Mouse (Mus musculus): ENCODE measurements around the gene Rab2b.
"Not testable (repeated sequence)": the region's sequence is repeated elsewhere in the genome, so short reads cannot be mapped to it uniquely, and the experiment has no call there.

The Rab2b gene

GRCm38 (mm10) chr14:52278932-52279746 lies at the start of gene Rab2b, which contains the start of gene Tox4:
Rab2b (minus strand) TSS chr14:52279545.
Tox4 (plus strand) TSS chr14:52279146.
- DNase-seq (ENCODE audit: low spot score) = peak; percentile 98

DNA sequence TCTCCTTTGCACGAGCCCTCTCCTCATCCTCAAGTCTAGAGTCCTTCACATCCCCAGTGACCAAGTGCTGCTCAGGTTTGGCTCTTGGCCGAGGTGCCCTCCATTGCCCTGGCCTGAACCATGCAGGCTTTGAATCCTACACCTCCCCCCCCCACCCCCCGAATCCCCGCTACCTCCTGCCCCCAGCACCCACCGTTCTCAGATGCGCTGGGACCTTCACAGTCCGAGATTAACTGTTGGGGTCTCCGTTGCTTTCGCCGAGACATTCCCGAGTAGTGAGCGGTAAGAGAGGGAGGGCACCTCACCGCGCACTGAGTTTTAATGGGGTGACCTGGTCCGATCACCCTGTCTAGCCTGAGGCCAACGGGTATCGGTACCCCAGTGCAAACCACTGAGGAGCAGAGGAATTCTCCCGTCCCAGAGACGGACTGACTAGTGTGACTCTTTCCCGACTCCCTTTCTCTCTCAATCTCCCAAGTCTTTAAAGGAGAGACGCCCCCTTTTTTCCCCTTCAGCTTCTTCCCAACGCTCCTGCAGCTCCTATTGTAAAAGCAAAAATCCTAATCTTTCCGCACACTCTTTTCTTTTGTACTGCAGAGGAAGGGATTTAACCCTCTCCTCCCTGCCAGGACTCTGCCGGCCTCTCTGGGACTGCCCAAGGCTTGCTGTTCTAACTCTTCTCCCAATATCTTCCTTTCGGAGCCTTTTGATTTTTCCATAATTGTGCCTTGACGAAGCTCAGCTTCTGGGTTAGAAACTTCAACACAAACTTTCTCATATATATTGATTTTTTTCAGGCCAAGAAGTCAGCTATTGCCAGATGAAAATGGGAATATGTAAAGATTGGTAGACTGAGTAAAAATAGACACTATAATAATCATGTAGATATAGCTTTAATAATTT lies 48.8 kb upstream of the Rab2b start, which contains the start of gene Sall2:
Gene Sall2 (minus strand): TSS at position 853 of the 903 bp plus-strand sequence.
- DNase-seq (ENCODE audit: low spot score) = no peak

- no peak for DNase-seq (ENCODE audit: low spot score)
Observed at GRCm38 (mm10) chr14:52327375-52327901, 48.1 kb upstream of the Rab2b start.

DNA sequence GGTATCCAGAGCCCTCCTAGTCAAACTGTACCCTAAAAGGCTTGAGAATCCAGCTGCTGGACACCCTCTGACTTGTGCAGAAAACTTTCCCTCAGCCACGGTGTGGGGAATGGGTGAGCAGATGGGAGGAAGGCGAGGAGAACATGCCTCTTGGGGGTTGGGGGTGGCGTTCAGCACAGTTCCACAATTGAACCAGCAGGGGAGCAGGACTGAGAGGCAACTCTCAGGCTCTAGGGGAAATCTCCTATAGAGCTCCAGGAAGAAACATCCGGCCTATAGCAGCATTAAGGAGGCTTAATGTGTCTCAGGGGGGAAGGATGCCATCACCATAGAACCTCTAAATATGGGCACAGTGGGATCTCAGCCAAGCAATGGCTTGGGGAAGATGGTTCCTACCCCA lies 46.5 kb upstream of the Rab2b start:
- DNase-seq (ENCODE audit: low spot score) = no peak

GRCm38 (mm10) chr14:52319361-52319760 lies 40.0 kb upstream of the Rab2b start:
- no peak for DNase-seq (ENCODE audit: low spot score)

GRCm38 (mm10) chr14:52316441-52317225 lies 37.3 kb upstream of the Rab2b start:
- DNase-seq (ENCODE audit: low spot score) = no peak

GRCm38 (mm10) chr14:52315792-52316440 lies 36.6 kb upstream of the Rab2b start:
- DNase-seq (ENCODE audit: low spot score) = peak; percentile 48

DNA sequence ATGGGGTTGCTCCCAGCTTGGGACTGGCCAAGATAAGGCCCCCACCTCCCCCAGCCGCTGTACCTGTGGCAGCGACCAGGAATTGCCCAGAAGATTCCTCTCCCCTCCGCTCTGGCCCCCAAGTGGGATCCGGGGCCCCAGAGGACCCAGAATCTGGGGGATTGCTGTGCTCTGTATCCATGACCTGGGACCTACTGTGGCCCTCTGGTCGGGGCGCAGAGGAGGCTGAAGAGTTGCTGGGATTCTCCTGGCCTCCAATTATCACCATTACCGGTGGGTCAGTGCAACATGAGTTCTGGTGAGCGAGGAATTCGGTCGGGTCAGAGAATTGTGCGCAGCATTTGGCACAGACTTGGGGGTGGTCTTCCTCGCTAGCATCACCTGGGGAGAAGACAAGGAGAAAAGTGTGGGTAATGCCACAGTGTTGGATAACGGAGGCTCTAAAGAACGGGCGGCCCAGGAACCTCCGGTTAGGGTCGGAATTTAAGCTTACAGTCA lies 36.0 kb upstream of the Rab2b start:
- no peak for DNase-seq (ENCODE audit: low spot score)

DNA sequence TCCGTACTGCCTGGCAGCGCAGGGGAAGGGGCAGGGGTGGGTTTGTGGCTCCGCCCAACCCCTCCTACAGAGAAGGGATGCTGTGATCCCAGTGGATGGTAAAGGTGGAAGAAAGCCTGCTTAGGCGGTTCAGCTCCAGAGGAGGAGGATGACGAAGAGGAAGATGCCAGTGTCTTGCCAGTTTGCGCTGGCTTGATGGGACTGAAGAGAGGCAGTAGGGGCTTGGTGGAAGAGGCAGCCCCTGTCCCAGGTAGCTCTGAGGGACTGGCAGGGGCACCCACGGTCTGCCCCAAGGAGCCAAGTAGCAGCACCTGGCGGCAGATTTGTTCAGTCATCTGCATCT lies 35.4 kb upstream of the Rab2b start:
- DNase-seq (ENCODE audit: low spot score) = no peak

GRCm38 (mm10) chr14:52313931-52314807 lies 34.8 kb upstream of the Rab2b start:
- DNase-seq (ENCODE audit: low spot score) = no peak

- DNase-seq (ENCODE audit: low spot score) = no peak
Observed at GRCm38 (mm10) chr14:52310906-52311305, 31.6 kb upstream of the Rab2b start.

GRCm38 (mm10) chr14:52310343-52310742 lies 31.0 kb upstream of the Rab2b start:
- not testable (repeated sequence) for DNase-seq (ENCODE audit: low spot score)

DNA sequence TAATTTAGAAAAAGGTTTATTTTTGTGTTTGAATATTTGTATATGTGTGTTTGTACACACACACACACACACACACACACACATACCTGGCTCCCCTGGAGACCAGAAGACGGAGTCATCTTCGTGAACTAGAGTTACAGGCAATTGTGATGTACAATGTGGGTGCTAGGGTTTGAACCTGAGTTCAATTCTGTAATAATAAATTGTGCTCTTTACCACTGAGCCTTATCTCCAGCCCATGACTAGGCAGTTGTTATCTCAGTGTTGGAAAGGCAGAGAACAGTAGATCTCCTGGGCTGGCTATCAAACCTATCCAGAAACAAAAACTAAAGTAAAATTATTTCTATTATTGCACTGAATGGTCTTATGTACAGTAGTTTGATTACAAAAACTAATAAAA lies 26.8 kb upstream of the Rab2b start:
- no peak for DNase-seq (ENCODE audit: low spot score)

GRCm38 (mm10) chr14:52304644-52305271 lies 25.4 kb upstream of the Rab2b start, which contains the start of gene Mettl3:
Mettl3 (minus strand) TSS chr14:52305128.
- peak; percentile 95 for DNase-seq (ENCODE audit: low spot score)

DNA sequence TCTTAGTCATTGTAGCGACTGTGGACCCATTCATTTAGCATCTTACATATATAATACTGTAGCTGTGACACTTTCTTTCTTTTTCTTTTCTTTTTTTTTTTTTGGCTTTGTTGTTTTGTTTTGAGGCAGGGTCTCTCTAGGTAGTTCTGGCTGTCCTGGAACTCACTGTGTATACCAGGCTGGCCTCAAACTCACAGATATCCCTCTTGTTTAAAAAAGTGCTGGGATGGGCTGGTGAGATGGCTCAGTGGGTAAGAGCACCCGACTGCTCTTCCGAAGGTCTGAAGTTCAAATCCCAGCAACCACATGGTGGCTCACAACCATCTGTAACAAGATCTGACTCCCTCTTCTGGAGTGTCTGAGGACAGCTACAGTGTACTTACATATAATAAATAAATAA lies 24.2 kb upstream of the Rab2b start:
- not testable (repeated sequence) for DNase-seq (ENCODE audit: low spot score)

DNA sequence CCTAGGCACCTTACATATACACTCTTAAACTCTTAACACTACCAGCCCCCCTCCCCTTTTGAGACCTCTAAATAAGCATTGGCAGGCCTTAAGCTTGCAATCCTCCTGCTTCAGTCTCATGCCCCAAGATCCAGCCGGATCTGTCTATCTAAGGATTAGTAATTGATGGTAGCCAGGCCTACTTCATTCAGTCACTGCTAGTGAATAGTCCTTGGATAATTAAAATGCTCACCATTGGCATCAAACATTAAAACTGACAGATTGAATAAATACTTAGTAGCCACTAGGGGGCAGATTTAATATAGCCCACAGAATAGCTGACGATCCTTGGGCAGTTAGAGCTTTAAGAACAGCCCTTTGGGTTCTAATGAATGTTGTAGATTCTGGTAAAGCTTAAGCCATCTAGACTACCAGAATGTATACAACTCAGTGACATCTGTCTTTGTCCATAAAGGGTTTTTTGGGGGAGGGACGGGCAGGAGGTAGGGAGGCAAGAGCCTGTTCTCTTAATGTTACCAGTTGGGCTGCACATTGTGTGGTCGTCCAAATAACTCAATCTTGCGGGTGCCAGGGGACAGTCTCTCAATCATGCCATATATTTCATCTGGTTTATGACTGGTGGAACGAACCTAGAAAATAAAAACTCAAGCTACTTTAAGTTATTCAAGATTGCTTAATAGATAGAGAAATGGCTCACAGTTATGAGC lies 16.4 kb upstream of the Rab2b start:
- DNase-seq (ENCODE audit: low spot score) = no peak

DNA sequence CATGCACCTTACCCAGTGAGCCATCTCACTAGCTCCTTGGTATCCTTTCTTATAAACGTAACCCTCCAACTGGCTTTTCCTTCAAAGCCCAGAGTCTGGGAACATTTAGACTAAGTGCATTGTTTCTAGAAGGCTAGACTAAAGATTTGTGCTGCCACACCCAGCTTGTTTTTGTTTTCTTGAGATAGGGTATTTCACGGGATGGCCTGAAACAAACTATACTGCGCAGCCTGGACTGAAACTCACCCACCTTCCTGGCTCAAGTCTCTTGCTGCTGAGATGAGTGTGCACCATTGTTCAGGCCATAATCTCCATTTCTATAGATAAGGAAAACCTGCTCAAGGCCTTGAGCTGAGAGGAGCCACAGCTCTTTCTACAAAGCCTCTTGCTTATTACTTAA lies 4.8 kb upstream of the Rab2b start:
- no peak for DNase-seq (ENCODE audit: low spot score)

GRCm38 (mm10) chr14:52283629-52284028 lies 4.3 kb upstream of the Rab2b start:
- DNase-seq (ENCODE audit: low spot score) = no peak

DNA sequence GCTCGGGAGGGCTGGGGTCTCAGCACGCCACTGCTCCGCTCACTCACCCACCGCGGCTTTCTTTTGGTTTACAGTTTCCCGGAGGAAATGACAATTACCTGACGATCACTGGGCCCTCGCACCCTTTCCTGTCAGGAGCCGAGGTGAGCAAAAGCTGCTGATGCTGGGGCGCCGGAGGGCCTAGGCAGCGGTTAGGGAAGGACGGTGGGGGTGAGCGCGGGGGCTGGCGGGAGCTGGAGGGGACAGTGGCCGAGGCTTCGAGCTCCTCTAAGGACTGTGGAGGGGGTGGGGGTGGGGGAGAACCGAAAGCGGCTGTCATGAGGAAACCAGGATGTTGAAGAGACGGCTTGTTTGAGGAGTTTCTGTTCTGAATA lies 389 bp upstream of the Rab2b start:
- no peak for DNase-seq (ENCODE audit: low spot score)

Data from lung, postnatal 25 days (tissue).